Mouse (Mus musculus): ENCODE results near the gene Akap11.
"Not testable (repeated sequence)": the region's sequence is repeated elsewhere in the genome, so short reads cannot be mapped to it uniquely, and the experiment has no call there.

Akap11 gene

GRCm38 (mm10) chr14:78536281-78537165 is at the start of gene Akap11:
TSS of gene Akap11 (minus strand) at chr14:78536808.
- peak; percentile 98 for DNase-seq (ENCODE audit: inconsistent ontology term)

- no peak for DNase-seq (ENCODE audit: inconsistent ontology term)
Measured at GRCm38 (mm10) chr14:78584222-78584621, 47.6 kb upstream of the Akap11 start.

DNA sequence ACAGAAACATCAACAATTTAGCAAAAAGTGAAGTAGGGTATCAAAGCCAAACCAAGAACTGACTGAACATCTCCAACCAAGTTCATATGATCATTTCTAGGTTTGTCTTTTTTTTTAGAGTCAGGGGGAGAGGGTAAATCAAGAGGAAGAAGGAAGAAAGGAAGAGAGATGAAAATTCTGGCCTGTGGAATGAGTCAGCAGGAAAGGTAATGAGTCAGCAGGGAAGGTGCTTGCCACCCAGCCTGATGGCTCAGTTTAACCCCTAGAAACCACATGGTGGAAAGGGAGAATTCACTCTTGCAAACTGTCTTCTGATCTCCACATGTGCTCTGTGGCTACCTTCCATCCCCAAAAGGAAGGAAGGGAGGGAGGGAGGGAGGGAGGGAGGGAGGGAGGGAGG is 46.6 kb upstream of the Akap11 start:
- no peak for DNase-seq (ENCODE audit: inconsistent ontology term)

DNA sequence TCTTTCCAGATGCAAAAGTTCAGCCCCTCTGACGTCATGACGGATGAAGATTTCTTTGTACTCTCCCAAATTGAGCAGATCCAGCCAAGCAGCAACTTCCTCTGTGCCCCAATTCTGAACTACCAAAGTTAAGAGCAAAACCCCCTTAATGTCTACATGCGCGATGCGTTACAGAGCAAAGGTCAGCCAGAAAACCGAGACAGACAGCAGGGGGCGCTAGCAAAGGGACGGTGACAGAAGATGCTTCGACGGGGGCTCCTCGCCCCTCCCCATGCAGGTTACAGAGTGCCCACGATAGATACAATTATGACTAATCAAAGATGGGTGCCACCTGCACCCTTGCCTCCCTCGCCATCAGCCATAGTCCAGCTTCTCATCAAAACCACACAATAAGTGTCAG is 39.3 kb upstream of the Akap11 start:
- no peak for DNase-seq (ENCODE audit: inconsistent ontology term)

GRCm38 (mm10) chr14:78568410-78568809 is 31.8 kb upstream of the Akap11 start:
- DNase-seq (ENCODE audit: inconsistent ontology term), result no peak

- peak; percentile 20 for DNase-seq (ENCODE audit: inconsistent ontology term)
Measured at GRCm38 (mm10) chr14:78566431-78566830, 29.8 kb upstream of the Akap11 start.

DNA sequence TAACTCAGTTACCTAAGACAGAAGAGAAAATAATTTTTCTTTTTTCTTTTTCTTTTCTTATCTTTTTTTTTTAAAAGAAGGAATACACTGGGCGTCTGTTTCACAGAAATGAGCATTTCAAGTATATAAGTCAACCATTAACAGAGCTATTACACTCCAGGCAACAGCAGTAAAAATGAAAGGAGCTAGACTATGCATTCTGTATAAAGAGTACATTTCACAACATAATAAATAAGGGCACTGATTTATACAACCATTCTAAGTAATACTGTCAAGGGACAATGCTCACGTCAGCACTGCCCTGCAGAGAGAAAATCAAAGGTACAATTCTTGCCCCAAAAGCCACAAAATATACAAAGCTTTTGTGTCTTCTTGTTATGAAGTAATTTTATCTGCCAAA is 27.7 kb upstream of the Akap11 start:
- DNase-seq (ENCODE audit: inconsistent ontology term), result no peak

DNA sequence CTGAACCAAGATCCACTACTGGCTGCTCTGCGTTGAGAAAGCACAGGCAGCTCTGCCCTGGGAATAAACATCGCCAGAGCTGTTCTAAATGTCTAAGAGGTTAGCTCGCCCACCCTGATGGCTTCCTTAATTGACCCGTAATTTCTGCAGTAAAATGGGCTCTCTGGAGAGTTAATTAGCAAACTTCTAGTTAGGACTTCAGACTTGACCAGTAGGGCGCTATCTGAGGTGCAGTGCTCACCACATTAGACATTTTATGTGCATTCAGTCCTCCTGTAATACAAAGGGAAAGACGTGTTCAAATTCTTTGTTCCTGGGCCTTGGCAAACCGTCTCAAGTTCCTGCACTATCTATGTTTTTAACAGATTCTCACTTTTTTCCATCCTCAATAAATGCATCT is 26.6 kb upstream of the Akap11 start:
- DNase-seq (ENCODE audit: inconsistent ontology term), result no peak

- no peak for DNase-seq (ENCODE audit: inconsistent ontology term)
Measured at GRCm38 (mm10) chr14:78562121-78562520, 25.5 kb upstream of the Akap11 start.

DNA sequence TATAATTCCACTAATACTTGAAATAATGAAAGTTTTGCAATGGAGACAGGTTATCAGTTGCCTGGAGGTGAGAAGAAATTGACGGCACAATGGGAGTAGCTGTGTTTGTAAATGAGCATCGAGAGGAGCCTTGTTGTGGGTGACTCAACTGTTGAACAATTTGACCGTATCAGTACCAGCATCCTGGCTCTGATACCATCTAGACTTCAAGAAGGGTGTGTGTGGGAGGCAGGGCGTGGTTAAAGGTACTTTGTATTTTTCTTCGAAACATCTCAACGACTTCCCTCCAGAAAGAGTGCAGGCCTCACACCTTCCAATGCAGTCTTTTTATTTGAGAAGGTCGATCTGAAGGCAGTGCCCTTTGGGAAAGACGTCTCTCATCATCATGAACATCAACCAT is 22.4 kb upstream of the Akap11 start:
- DNase-seq (ENCODE audit: inconsistent ontology term), result no peak

DNA sequence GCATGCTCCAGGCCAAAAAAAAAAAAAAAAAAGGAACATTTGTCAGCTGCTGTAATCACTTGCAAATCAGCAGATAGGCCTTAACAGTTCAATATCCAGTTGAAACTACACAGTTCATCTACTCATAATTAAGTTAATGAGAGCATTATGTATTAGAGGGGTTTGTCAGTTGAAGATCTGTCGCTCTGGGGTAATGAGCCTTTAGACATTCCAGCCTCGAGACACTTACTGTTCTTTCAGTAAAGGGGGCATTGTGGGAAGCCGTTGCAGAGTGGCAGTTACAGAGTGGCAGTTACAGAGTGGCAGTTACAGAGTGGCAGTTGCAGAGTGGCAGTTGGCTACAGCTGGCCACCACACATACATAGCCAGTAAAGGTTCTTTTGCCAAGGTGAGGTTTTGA is 18.2 kb upstream of the Akap11 start:
- DNase-seq (ENCODE audit: inconsistent ontology term), result not testable (repeated sequence)

GRCm38 (mm10) chr14:78553661-78554060 is 17.1 kb upstream of the Akap11 start:
- DNase-seq (ENCODE audit: inconsistent ontology term), result no peak

GRCm38 (mm10) chr14:78548807-78549206 is 12.2 kb upstream of the Akap11 start:
- DNase-seq (ENCODE audit: inconsistent ontology term), result no peak

GRCm38 (mm10) chr14:78541319-78541718 is 4.7 kb upstream of the Akap11 start:
- no peak for DNase-seq (ENCODE audit: inconsistent ontology term)

GRCm38 (mm10) chr14:78539821-78540220 is 3.2 kb upstream of the Akap11 start:
- no peak for DNase-seq (ENCODE audit: inconsistent ontology term)

- peak; percentile 80 for DNase-seq (ENCODE audit: inconsistent ontology term)
Measured at GRCm38 (mm10) chr14:78538572-78539320, 2.1 kb upstream of the Akap11 start.

- DNase-seq (ENCODE audit: inconsistent ontology term), result no peak
Measured at GRCm38 (mm10) chr14:78537551-78537950, 943 bp upstream of the Akap11 start.

DNA sequence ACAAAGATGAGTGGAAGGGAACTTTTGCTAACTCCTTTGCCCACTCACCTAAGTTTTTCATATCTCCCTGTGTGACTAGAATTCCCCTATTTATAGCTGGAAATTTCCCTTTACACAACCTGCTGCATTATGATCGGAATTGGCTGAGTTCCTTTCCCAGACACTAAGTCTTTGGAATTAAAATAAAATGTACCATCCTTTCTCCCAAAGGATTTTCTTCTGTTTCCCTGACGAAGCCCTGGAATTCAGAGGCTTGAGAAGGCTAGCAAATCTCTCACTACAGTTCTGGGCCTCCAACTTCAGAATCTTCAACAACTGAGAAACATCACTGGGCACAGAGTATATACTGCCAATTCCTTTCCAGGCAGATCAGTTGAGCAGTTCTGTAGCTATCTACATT is 1.2 kb downstream of the Akap11 start:
- no peak for DNase-seq (ENCODE audit: inconsistent ontology term)

DNA sequence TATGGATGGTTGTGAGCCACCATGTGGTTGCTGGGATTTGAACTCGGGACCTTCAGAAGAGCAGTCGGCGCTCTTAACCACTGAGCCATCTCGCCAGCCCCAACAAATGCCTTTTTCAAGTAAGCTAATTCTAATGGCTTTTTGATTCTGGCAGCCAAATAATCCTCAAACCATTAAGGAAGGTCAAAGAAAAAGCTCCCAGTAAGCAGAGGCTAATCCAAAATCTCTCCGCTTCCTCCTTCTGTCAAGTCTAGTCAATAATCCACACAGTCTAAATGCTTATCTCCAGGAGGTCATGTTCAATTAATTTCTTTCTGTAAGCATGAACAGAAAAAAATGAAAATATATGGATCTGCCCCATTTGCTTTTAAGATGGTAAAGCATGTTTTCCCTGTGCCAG is 2.0 kb downstream of the Akap11 start:
- no peak for DNase-seq (ENCODE audit: inconsistent ontology term)

GRCm38 (mm10) chr14:78533701-78534100 is 2.9 kb downstream of the Akap11 start:
- DNase-seq (ENCODE audit: inconsistent ontology term), result no peak

DNA sequence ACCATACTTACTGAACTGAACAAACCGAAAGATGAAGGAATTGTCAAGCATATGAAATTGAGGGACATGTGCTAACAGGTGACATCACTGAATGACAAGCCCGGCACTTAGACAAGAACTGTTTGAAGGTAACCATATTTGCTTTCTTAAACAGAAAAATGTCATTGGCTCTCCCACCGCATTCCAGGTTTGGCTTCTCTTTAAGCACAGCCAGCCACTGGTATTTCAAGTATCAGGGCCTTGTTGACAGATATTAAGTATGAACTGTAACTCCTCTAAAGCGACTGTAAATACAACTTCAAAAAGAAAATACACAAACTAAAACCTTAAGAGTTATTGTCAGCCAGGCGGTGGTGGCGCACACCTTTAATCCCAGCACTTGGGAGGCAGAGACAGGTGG is 4.3 kb downstream of the Akap11 start:
- DNase-seq (ENCODE audit: inconsistent ontology term), result peak; percentile 20

DNA sequence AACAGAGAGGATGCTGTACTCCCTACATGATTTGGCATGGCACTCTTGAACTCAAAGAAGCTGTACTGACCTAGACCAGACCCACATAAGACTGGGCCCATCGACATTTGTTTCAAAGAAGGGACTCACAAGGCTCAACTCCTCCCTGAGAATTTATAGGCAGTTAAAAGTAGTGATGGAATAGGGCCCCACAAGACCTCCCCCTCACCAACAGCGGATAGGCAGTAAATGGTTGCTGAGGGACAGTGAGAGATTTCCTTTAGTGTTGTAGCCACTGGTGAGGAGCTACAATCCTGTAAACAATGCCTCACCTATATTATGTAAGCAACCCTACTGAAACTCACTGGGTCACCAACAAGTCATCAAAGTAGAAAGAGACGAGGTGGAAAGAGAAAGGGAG is 6.4 kb downstream of the Akap11 start:
- DNase-seq (ENCODE audit: inconsistent ontology term), result no peak

Data from Muller cell, postnatal 12 days (primary cell).